Mouse (Mus musculus): Measurements from ENCODE around the gene Efr3b. TPM values are rescaled to one million over a fixed set of nuclear protein-coding genes. Genes with fewer than 3 reads are reported as not detected.
A peak's percentile ranks its signal among the peaks of the same experiment; 100 is the strongest.

The Efr3b gene
- polyA plus RNA-seq, 1 experiment from 2014 or later, result 9.9 TPM

DNA sequence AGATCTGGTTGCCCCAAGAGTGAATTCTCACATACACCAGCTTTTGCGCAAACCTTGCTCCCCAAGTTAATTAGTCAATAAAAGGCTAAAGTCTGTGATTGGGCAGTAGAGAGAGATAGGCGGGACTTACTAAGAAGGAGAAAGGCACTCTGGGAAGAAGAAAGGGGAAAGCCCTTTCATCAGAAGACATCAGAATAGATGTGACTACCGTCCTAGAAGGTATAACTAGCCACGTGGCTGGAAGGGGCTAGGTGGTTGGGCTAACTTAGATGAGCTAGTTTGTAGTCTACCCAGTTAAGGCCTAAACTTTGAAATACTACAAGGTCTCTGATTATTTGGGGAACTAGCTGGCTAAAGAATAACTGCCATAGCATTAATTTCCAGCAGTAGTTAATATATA, 21.0 kb upstream of the Efr3b start:
- no peak overlapping the region for H3K4me3 ChIP-seq
- H3K36me3 ChIP-seq, result no peaks in the 10 kb centered on the region
- H3K4me1 ChIP-seq, result peaks cover 7% of the 10 kb centered on the region
- no peak for DNase-seq (ENCODE audit: low spot score)
- H3K27me3 ChIP-seq (ENCODE audit: insufficient read depth, poor library complexity, severe bottlenecking), result no peaks in the 10 kb centered on the region
- WGBS, result 87% methylated on average over 4 of the region's 4 CpGs
- no peaks in the 10 kb centered on the region for H3K9me3 ChIP-seq
- no peak overlapping the region for H3K27ac ChIP-seq

DNA sequence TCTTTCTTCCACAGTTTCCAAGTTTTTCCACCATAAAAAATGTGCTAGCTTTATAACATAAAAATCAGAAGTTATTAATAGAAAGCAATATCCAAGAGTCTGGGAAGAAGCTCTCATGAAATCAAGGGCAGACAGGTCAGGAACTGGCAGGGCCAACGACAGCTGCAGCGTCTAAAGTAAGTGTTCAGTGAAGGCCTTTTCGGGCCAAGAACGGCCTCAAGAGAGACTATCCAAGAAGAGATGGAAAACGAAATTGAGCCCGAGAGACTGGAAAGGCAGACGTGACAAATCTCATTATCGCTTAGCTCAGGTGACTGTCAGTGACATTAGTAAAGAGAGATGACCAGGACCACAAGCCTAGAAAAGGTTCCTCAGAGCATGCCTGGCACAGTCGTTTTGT, 19.6 kb upstream of the Efr3b start:
- no peaks in the 10 kb centered on the region for H3K36me3 ChIP-seq
- H3K27ac ChIP-seq, result no peak overlapping the region; the same call in 1 of the 2 replicates
- peaks cover 18% of the 10 kb centered on the region for H3K4me1 ChIP-seq
- no peak overlapping the region for H3K4me3 ChIP-seq
- no peak for DNase-seq (ENCODE audit: low spot score)
- no peaks in the 10 kb centered on the region for H3K27me3 ChIP-seq (ENCODE audit: insufficient read depth, poor library complexity, severe bottlenecking)
- H3K9me3 ChIP-seq, result no peaks in the 10 kb centered on the region
- WGBS, result 58% methylated on average over 9 of the region's 9 CpGs

DNA sequence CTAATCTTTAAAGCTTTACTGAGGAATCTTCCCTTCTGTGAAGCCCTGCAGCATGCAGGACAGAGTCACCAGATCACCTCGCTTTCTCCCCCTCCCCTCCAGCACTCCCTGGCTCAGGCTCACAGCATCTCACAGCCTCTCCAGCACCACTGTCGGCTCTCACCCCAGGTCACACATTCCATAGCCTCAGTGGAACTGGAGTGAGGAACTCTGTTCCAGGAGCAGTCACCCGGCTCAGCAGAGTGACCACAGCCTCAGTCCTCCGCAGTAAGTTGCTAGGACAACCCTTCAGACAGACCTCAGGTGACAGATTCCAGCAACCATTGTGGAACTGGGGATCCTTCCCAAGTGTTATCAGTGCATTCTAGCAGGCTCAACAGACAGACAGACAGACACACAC, 16.1 kb upstream of the Efr3b start:
- 12% methylated on average over 4 of the region's 4 CpGs for WGBS
- H3K27me3 ChIP-seq (ENCODE audit: insufficient read depth, poor library complexity, severe bottlenecking), result no peaks in the 10 kb centered on the region
- no peaks in the 10 kb centered on the region for H3K9me3 ChIP-seq
- no peaks in the 10 kb centered on the region for H3K36me3 ChIP-seq
- H3K4me3 ChIP-seq, result no peak overlapping the region
- DNase-seq (ENCODE audit: low spot score), result peak; percentile 79
- peaks cover 34% of the 10 kb centered on the region for H3K4me1 ChIP-seq
- peak overlapping the region; percentile 69; the same call in 1 of the 2 replicates for H3K27ac ChIP-seq

DNA sequence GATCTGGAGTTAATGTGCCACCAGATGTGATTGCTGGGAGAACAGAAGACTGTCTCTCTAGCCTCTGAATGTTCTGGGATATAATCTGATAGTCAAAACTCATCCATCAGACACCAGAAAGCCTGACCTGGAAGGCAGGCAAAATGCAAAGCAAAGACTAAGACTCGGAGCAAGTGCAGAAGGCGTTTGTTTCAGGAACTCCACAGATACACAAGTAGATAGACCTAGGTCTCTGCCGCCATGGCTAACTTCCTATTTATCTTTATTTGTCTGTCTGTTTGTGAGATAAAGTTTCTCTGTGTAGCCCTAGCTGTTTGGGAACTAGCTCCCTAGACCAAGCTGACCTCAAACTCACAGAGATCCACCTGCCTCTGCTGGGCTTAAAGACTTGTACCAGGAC, 14.9 kb upstream of the Efr3b start:
- Histone ChIP-seq H3K9me3 (no peaks in the 10 kb centered on the region), H3K27me3 (ENCODE audit: insufficient read depth, poor library complexity, severe bottlenecking) (no peaks in the 10 kb centered on the region), H3K4me1 (peaks cover 34% of the 10 kb centered on the region), H3K36me3 (no peaks in the 10 kb centered on the region), H3K27ac (no peak overlapping the region), H3K4me3 (no peak overlapping the region)
- no peak for DNase-seq (ENCODE audit: low spot score)
- WGBS, result 54% methylated on average over 3 of the region's 3 CpGs

DNA sequence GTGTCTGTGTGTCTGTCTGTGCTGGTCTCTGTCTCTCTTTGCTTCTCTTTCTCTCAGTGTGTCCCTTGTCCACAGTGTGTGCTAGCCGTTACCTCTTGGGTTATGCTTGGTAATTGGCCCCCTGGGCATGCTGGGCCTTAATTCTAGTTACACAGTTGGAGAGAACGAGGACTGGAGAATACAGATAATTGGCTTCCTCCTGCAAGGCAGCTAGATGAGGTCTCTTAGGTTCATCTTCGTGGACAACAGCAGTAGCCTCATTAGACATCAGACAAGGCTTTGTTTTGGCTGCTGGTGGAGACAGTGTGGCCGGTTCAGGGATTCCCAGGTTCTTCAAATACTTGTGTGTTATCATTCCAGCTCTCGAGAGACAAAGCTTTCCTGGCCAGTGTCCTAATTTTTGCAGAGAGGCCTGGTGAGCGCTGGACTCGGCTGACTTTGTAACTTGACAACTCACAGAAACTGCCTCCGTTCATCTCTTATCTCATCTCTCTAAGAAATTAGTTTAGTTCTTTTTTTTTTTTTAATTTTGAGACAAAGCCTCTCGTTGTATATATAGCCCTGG, 12.2 kb upstream of the Efr3b start:
- H3K4me1 ChIP-seq, result peaks cover 40% of the 10 kb centered on the region
- WGBS, result 26% methylated on average over 9 of the region's 9 CpGs
- no peaks in the 10 kb centered on the region for H3K9me3 ChIP-seq
- DNase-seq (ENCODE audit: low spot score), result peak; percentile 52
- peak overlapping the region; percentile 1; the same call in 1 of the 2 replicates for H3K27ac ChIP-seq
- no peaks in the 10 kb centered on the region for H3K27me3 ChIP-seq (ENCODE audit: insufficient read depth, poor library complexity, severe bottlenecking)
- H3K4me3 ChIP-seq, result no peak overlapping the region
- H3K36me3 ChIP-seq, result no peaks in the 10 kb centered on the region

DNA sequence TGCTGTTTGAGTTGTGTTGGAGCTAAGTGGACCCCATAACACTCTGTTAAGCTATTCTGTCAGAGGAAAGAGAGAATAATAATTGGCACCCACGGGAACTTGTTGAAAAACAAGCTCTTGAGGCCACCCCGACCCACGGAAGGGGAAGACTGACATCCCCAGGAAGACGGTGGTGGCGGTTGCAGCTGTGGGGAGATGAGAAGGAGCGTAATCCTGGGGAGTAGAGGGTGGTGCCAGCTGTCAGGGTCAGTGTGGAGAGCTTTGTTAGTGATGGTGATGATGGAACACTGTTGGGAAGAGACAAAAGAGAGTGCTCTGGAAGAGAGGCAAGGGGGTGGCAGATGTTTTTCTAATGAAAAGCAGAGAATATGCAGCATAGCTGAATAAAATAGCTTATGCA, 9.3 kb upstream of the Efr3b start:
- no peaks in the 10 kb centered on the region for H3K9me3 ChIP-seq
- WGBS, result 54% methylated on average over 6 of the region's 6 CpGs
- no peak overlapping the region for H3K27ac ChIP-seq
- H3K4me1 ChIP-seq, result peaks cover 35% of the 10 kb centered on the region; the same call in 1 of the 2 replicates
- DNase-seq (ENCODE audit: low spot score), result peak; percentile 61
- H3K27me3 ChIP-seq (ENCODE audit: insufficient read depth, poor library complexity, severe bottlenecking), result no peaks in the 10 kb centered on the region
- no peak overlapping the region for H3K4me3 ChIP-seq
- no peaks in the 10 kb centered on the region for H3K36me3 ChIP-seq

- Histone ChIP-seq H3K4me1 (peaks cover 47% of the 10 kb centered on the region), H3K9me3 (no peaks in the 10 kb centered on the region), H3K36me3 (no peaks in the 10 kb centered on the region), H3K27ac (peak overlapping the region; percentile 79; the same call in 1 of the 2 replicates), H3K4me3 (no peak overlapping the region), H3K27me3 (ENCODE audit: insufficient read depth, poor library complexity, severe bottlenecking) (no peaks in the 10 kb centered on the region)
- peak; percentile 77 for DNase-seq (ENCODE audit: low spot score)
- WGBS, result 21% methylated on average over 1 of the region's 1 CpGs
Measured at GRCm38 (mm10) chr12:4045992-4046391, 7.3 kb upstream of the Efr3b start.

- Histone ChIP-seq H3K36me3 (no peaks in the 10 kb centered on the region), H3K9me3 (no peaks in the 10 kb centered on the region), H3K27me3 (ENCODE audit: insufficient read depth, poor library complexity, severe bottlenecking) (peaks cover 7% of the 10 kb centered on the region; the same call in 1 of the 2 replicates), H3K27ac (peak overlapping the region; percentile 86), H3K4me3 (no peak overlapping the region), H3K4me1 (peaks cover 54% of the 10 kb centered on the region)
- no peak for DNase-seq (ENCODE audit: low spot score)
- 39% methylated on average over 5 of the region's 5 CpGs for WGBS
Measured at GRCm38 (mm10) chr12:4042411-4042810, 3.7 kb upstream of the Efr3b start.

GRCm38 (mm10) chr12:4039046-4039445, 331 bp upstream of the Efr3b start:
- Histone ChIP-seq H3K4me1 (peaks cover 56% of the 10 kb centered on the region), H3K27ac (peak overlapping the region; percentile 93), H3K36me3 (no peaks in the 10 kb centered on the region), H3K9me3 (no peaks in the 10 kb centered on the region), H3K27me3 (ENCODE audit: insufficient read depth, poor library complexity, severe bottlenecking) (peaks cover 19% of the 10 kb centered on the region), H3K4me3 (peak overlapping the region; percentile 86)
- DNase-seq (ENCODE audit: low spot score), result no peak
- WGBS, result 4% methylated on average over 11 of the region's 13 CpGs

DNA sequence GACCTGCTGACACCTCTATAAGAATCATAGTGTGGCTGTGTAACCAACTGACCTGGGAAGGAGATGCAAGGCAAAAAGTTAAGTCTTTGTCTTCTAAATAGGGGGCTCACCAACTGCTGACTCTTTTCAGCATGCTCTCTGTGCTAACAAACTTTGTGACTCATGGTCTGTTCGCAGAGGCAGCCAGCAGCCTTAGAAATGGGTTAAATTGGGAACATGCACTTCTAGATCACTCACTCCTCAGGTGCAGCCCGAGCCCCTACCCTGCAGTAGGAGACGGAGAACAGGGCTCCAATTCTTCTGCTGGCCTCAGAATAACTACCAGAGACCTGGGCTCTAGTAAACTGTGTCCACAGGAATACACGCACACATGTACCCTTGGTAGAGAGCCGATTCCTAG, 1.2 kb downstream of the Efr3b start:
- H3K4me1 ChIP-seq, result peaks cover 55% of the 10 kb centered on the region
- no peaks in the 10 kb centered on the region for H3K36me3 ChIP-seq
- no peaks in the 10 kb centered on the region for H3K9me3 ChIP-seq
- peak overlapping the region; percentile 93; the same call in 1 of the 2 replicates for H3K27ac ChIP-seq
- WGBS, result 24% methylated on average over 5 of the region's 5 CpGs
- peaks cover 19% of the 10 kb centered on the region for H3K27me3 ChIP-seq (ENCODE audit: insufficient read depth, poor library complexity, severe bottlenecking)
- H3K4me3 ChIP-seq, result peak overlapping the region; percentile 86
- no peak for DNase-seq (ENCODE audit: low spot score)

DNA sequence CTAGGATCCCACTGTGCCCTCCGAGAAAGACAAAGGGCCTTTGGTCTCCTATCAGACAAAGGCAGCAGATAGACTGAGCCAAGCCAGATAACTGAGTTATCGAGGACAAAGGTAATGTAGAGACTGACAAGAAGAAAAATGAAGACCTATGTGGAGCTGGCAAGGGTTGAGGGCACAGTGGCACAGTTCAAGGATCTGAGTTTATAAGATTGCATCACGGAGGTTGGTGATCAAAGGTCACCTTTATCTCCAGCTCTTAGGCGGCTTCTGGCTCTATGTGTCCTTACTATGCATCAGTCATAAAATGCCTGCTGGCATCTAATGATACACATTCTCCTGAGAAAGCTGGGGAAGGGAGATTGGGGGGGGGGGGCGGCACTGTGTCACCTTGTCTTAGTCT, 2.6 kb downstream of the Efr3b start:
- DNase-seq (ENCODE audit: low spot score), result no peak
- Histone ChIP-seq H3K36me3 (no peaks in the 10 kb centered on the region), H3K9me3 (no peaks in the 10 kb centered on the region), H3K27ac (no peak overlapping the region), H3K4me1 (peaks cover 46% of the 10 kb centered on the region), H3K27me3 (ENCODE audit: insufficient read depth, poor library complexity, severe bottlenecking) (peaks cover 19% of the 10 kb centered on the region), H3K4me3 (no peak overlapping the region)
- WGBS, result 78% methylated on average over 5 of the region's 5 CpGs

GRCm38 (mm10) chr12:4029064-4029463, 9.7 kb downstream of the Efr3b start:
- H3K9me3 ChIP-seq, result no peaks in the 10 kb centered on the region
- 68% methylated on average over 4 of the region's 4 CpGs for WGBS
- no peak for DNase-seq (ENCODE audit: low spot score)
- no peaks in the 10 kb centered on the region for H3K27me3 ChIP-seq (ENCODE audit: insufficient read depth, poor library complexity, severe bottlenecking)
- H3K4me3 ChIP-seq, result no peak overlapping the region
- peaks cover 46% of the 10 kb centered on the region for H3K4me1 ChIP-seq
- no peaks in the 10 kb centered on the region for H3K36me3 ChIP-seq
- no peak overlapping the region for H3K27ac ChIP-seq

GRCm38 (mm10) chr12:4028516-4028915, 10.2 kb downstream of the Efr3b start:
- no peaks in the 10 kb centered on the region for H3K9me3 ChIP-seq
- no peak for DNase-seq (ENCODE audit: low spot score)
- no peak overlapping the region for H3K4me3 ChIP-seq
- H3K27ac ChIP-seq, result peak overlapping the region; percentile 42; the same call in 1 of the 2 replicates
- WGBS, result 66% methylated on average over 11 of the region's 11 CpGs
- H3K27me3 ChIP-seq (ENCODE audit: insufficient read depth, poor library complexity, severe bottlenecking), result no peaks in the 10 kb centered on the region
- no peaks in the 10 kb centered on the region for H3K36me3 ChIP-seq
- H3K4me1 ChIP-seq, result peaks cover 50% of the 10 kb centered on the region

- H3K9me3 ChIP-seq, result no peaks in the 10 kb centered on the region
- H3K36me3 ChIP-seq, result no peaks in the 10 kb centered on the region
- no peaks in the 10 kb centered on the region for H3K27me3 ChIP-seq (ENCODE audit: insufficient read depth, poor library complexity, severe bottlenecking)
- peak overlapping the region; percentile 67 for H3K27ac ChIP-seq
- WGBS, result 46% methylated on average over 5 of the region's 5 CpGs
- peaks cover 54% of the 10 kb centered on the region for H3K4me1 ChIP-seq
- H3K4me3 ChIP-seq, result no peak overlapping the region
- DNase-seq (ENCODE audit: low spot score), result no peak
Measured at GRCm38 (mm10) chr12:4024356-4024755, 14.4 kb downstream of the Efr3b start.

All from heart, embryonic 10.5 days (tissue).